Mouse (Mus musculus) gastrocnemius, adult 2 months (tissue): ENCODE results near the gene Fbln2. TPM values are rescaled to one million over a fixed set of nuclear protein-coding genes. Genes with fewer than 3 reads are reported as not detected.

Source experiments
- DNase-seq: peaks from one replicate; pipeline ENCODE4 v3.0.0; 2022
- H3K27ac ChIP-seq: fragments of 200-600 bp; 2 replicates; pipeline ENCODE4 v1.8.1; 2022; ENCODE audit warnings: mild to moderate bottlenecking
- H3K4me3 ChIP-seq: fragments of 200-600 bp; 2 replicates; pipeline ENCODE4 v1.8.1; 2022; ENCODE audit warnings: mild to moderate bottlenecking, moderate library complexity
- CTCF ChIP-seq: fragments of 200-600 bp; IDR thresholded peaks from 2 replicates; pipeline ENCODE4 v1.8.1; 2022; ENCODE audit warnings: antibody characterized with exemption, mild to moderate bottlenecking, moderate library complexity
- intact Hi-C: fragments of 180-260 bp; cut with DNase I; formaldehyde crosslinking; loops from one replicate; pipeline ENCODE4 v1.15.1; 2025
- total RNA-seq, 2 experiments: library from RNA; stranded (reverse); gene quantifications; 2 replicates each; pipeline ENCODE4 v1.2.3; 2021

Fbln2 gene
- total RNA-seq, 2 experiments from 2014 or later = 43.6 to 64.7 TPM

DNA sequence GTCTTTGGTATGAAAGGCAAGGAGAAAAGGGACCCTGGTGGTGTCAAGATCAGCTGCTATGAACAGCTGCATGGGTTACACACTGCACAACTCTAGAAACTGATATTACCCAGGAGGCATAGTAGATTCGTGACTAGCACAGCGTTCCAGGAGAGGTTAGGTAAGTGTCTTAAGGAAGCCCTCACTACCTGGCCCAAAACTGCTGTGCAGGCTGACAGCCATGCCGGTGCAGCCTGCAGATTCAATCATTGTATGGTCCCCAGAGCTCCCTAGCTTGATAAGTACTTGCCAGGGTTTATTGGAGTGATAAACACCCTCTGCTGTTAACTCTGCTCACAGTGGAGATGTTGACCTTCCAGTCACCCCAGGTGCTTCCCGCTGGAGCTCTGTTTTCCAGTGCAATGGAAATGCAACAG lies 30.2 kb upstream of the Fbln2 start:
- DNase-seq = peak; percentile 56
- Histone ChIP-seq H3K4me3 (no peak overlapping the region), H3K27ac (peak overlapping the region; percentile 85)
- no peak for TF ChIP-seq CTCF
- intact Hi-C loops = loop anchor here (5.0 kb wide), 1 partner anchor 35 kb away; no protein-coding TSS in a partner anchor

DNA sequence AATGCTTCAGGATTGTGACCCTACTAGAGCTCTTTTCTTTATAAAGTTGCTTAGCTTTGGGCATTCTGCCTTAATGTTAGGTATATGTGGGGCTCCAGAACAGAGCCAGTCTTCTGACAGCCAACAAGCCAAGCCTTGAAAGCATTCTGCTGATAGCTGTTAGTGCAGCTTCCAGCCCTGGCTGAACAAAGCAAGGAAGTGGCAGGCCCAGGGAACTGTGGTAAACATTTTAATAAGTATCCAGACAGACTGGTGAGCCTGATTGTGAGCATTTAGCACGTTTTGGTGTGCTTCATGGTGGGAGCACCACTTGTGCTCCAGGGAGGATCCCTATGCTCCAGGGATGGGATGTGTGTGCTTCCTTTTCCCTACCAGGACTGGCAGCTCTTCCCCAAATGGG lies 29.2 kb upstream of the Fbln2 start:
- DNase-seq = no peak
- Histone ChIP-seq H3K4me3 (no peak overlapping the region), H3K27ac (peak overlapping the region; percentile 85)
- TF ChIP-seq CTCF = no peak
- intact Hi-C loops = loop anchor here (5.0 kb wide), 1 partner anchor 34 kb away; no protein-coding TSS in a partner anchor

DNA sequence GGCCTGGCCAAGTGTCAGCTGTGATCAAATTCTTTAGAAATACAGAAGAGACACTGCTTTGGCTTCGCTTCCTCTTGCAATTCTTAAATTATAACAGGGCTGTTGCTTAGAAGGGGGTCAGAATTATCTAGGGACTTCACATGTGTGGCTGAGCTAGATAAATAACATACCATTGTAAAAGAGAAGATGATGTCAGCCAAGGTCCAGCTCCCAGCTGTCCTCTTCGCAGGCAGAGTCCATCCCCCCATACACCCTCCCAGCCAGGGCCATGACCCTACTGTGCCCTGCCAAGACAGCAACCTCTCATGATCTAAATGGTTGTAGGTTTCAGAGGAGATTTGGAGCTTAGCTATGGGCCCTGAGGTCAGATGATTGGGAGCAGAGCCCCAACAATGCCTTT lies 28.3 kb upstream of the Fbln2 start:
- intact Hi-C loops = loop anchor here (5.0 kb wide), 1 partner anchor 33 kb away; no protein-coding TSS in a partner anchor
- no peak overlapping the region for H3K4me3 ChIP-seq
- H3K27ac ChIP-seq = peak overlapping the region; percentile 85
- peak; percentile 74 for DNase-seq
- TF ChIP-seq CTCF = no peak

DNA sequence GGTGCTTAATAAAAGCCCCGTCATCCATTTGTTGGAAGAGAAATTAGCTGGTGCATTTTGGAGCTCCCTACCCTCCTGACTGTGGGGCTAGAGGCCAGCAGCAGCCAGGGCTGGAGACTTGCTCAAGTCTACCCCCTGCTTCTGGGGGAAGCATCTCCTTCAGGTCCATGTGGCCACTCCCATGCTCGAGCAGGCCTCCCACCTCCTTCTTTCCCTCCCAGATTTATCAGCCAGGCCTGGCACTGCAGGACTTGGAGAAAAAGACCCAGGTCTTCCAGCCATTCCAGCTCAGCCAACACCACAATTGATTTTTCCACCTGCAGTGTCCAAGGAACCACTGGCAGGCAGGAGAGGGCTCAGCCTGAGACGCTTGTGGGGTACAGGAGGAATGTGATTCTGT lies 27.5 kb upstream of the Fbln2 start:
- Histone ChIP-seq H3K27ac (peak overlapping the region; percentile 85), H3K4me3 (no peak overlapping the region)
- DNase-seq = peak; percentile 67
- intact Hi-C loops = loop anchor here (5.0 kb wide), 1 partner anchor 33 kb away; no protein-coding TSS in a partner anchor
- TF ChIP-seq CTCF = no peak

DNA sequence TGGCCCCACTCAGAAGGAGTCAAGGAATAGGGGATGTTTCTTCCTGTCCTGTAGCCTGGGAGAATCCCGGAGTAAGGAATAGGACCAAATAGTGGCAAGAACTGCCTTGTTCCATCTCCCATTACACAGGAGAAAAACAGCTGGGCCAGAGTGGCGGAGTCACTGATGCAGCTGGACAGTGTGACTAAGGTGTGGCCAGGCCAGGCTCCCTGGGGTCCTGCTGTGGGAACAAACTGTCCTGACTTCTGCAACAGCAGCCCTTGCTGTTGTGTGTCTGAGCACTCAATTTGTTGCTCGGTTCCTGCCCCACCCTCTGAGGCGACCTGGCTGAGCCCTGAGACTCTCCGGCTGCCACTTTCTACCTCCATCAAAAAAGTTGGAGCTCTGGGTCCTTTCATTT lies 26.8 kb upstream of the Fbln2 start:
- peak; percentile 90 for DNase-seq
- TF ChIP-seq CTCF = no peak
- Histone ChIP-seq H3K27ac (peak overlapping the region; percentile 85), H3K4me3 (no peak overlapping the region)
- intact Hi-C loops = no loop called here

DNA sequence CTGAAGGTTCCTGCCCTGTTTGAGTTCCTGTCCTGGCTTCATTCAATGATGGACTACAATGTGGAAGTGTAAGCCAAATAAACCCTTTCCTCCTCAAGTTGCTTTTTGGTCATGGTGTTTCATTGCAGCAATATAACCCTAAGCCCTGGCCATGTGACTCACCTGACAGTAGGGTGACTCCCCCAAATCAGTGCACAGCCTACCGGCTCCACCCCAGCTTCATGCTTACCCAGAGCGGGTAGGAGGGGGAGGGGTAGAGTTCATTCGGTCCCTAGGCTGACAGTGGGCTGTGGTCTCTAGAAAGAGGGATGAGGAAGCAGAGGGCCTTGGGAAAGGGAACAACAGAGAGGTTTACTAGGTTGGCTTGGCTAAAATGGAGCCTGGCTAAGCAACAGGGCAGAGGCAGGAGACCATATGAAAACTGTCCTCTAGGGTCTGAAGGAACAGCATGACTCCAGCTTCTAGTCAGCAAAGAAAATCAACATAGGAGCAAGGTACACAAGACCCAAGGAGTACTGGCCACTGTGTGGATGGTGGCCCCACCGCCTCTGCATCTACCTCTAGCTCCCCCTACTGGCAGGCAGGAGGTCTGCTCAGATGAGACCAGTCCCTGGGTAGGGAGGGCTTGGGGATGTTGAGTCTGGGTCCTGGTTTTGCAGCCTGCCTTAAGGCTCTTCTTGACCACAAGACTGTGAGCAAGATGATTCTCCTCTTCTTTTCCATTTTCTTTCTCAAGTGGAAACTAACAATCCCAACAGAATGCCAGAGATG lies 25.9 kb upstream of the Fbln2 start:
- TF ChIP-seq CTCF = peak; percentile 82
- H3K4me3 ChIP-seq = no peak overlapping the region
- peak overlapping the region; percentile 85 for H3K27ac ChIP-seq
- peak; percentile 58 for DNase-seq
- intact Hi-C loops = no loop called here

DNA sequence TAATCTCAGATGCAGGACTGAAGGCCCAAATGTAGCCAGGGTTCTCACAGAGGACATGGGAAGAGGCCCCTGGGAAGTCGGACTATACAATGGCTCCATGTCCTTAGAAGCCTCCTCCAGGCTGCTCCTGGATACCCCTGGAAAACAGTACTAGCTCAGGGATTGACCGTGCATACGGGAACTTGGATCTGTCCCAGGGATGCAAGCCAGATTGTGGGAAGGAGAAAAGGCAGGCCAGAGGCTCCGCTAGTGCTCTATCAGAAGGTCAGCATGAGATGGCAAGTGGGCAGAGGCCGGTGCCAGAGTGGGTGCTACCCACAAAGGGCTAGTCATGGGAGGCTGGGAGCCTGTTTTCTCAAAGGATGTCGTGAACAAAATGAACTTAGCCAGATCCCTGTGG lies 25.3 kb upstream of the Fbln2 start:
- intact Hi-C loops = no loop called here
- H3K27ac ChIP-seq = peak overlapping the region; percentile 85
- no peak overlapping the region for H3K4me3 ChIP-seq
- peak; percentile 42 for DNase-seq
- TF ChIP-seq CTCF = no peak

DNA sequence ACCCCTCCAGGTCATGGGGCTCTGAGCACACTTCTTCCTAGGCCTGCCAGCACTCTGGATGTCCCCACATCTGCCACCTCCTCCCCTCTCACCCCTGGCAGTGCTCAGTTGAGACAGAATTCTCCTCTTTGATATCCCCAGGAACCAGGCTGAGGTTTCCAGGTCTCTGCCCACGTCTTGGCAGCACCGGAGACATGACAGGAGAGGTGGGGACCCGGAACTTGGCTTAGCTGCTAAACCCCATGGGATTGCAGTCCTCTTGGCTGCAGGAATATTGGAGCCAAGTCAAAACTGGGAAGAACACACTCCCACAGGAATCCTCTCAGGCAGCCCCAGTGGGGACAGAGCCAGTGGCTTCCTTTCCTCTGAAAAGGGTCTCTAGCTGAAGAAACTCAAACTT lies 24.4 kb upstream of the Fbln2 start:
- Histone ChIP-seq H3K27ac (peak overlapping the region; percentile 85), H3K4me3 (no peak overlapping the region)
- TF ChIP-seq CTCF = no peak
- intact Hi-C loops = no loop called here
- peak; percentile 39 for DNase-seq

DNA sequence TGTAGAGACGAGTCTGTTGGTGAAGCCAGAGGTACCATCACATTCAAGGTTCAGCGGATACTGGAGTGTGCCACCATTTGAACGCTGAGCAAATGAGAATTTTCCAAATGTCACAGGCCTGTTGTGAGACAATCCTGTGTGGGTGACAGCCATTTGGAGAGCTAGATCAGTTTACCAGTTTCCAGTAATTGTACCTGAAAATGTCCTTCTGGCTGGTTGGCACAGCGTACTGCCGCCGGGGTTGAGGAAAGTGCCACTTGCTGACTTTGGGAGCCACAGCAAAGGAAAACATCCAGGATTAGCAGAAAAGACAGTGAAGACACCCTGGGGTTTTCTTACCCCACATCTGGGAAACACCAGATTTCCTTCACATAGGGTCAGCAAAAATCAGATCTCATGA lies 22.3 kb upstream of the Fbln2 start:
- Histone ChIP-seq H3K4me3 (no peak overlapping the region), H3K27ac (no peak overlapping the region)
- intact Hi-C loops = no loop called here
- DNase-seq = no peak
- no peak for TF ChIP-seq CTCF

DNA sequence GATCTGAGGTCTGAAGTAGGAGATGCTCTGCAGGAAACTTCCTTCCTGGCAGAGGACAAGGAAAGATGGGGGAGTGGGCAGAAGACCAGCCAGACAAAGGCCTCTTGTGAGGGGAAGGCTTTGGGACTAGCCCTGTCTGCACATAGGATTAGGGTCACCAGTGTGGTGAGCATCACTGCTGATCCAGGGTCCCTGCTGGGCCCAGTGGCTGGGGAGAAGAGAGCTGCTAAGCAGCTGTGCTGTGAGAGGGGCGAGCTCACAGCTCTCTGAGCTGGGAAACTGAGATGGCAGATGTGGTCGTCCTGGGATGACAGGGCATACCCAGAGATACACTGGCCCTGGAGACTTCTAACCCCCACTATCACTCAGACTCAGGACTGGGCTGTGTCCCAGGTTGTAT lies 20.8 kb upstream of the Fbln2 start:
- H3K27ac ChIP-seq = no peak overlapping the region
- intact Hi-C loops = no loop called here
- DNase-seq = no peak
- TF ChIP-seq CTCF = no peak
- no peak overlapping the region for H3K4me3 ChIP-seq

DNA sequence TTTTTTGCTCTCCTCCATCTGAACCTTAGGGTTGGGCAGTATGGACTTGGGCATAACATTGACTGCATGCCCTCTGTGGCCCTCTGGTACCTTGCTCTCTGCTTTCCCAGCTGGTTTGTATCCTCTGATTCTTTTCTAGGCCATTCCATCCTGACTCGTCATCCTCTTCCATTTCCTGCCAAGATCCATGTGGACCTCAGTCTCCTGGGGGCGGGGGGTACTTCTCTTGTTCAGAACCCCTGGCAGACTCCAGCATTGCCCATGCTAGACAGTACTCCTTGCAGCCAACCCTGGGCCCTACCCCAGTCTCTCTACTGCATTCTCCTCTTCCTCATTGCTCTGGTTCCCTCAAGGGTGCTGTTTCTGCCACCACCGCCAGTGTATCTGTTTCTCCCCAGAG lies 19.8 kb upstream of the Fbln2 start:
- no peak for DNase-seq
- no peak for TF ChIP-seq CTCF
- Histone ChIP-seq H3K4me3 (no peak overlapping the region), H3K27ac (no peak overlapping the region)
- intact Hi-C loops = no loop called here

DNA sequence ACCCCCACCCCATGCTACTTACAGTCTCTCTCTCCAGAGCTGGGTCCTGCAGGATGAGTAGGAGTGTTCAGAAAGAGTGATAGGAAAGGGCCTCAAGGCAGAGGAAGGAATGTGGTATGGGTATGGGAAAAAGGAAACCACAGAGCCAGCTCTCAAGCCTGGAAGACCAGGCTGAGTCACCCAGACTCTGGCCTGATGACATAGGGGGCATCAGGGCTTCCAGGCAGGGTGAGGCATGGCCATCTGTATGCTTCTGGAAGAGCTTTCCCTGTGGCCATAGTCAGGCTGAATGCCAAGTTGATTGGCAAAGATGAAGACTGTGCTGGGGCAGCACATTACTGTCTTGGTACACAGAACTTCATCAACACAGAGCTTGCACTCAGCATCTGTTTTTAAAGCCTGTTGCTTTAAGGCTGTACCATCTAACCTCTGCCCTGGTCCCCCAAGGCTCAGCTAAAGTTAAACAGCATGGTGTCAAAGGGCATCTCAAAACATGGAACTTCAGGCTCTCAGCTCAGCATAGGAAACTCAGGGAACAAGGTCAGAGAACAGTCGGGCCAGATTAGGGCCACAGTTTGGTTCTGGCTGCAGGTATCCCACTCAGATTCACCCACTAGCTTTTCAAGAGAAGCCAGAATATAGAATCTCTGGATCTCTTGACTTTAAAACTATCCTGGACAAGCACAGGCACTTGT lies 19.3 kb upstream of the Fbln2 start:
- TF ChIP-seq CTCF = no peak
- Histone ChIP-seq H3K4me3 (no peak overlapping the region), H3K27ac (no peak overlapping the region)
- DNase-seq = no peak
- intact Hi-C loops = no loop called here

DNA sequence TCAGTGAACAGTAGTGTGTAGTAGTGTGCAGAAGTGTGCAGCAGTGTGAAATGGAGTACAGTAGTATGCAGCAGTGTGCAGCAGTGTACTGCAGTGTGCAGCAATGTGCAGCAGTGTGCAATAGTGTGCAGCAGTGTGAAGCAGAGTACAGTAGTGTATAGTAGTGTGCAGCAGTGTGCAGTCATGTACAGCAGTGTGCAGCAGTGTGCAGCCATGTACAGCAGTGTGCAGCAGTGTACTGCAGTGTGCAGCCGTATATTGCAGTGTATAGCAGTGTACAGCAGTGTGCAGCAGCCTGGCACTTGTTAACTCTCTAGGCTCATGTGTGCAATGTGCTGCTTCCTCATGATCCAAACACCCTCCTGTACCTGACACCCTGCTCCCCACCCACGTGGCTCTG lies 13.8 kb upstream of the Fbln2 start:
- no peak for DNase-seq
- Histone ChIP-seq H3K4me3 (no peak overlapping the region), H3K27ac (no peak overlapping the region)
- TF ChIP-seq CTCF = no peak
- intact Hi-C loops = no loop called here
